Mouse (Mus musculus) left cerebral cortex, postnatal 4 days (tissue): ENCODE results near the gene Adat2. TPM values are rescaled to one million over a fixed set of nuclear protein-coding genes. Genes with fewer than 3 reads are reported as not detected.

Experiments used
- DNase-seq: peaks from one replicate; pipeline ENCODE4 v3.0.0-alpha.2; 2022
- intact Hi-C: fragments of 180-260 bp; cut with DNase I; formaldehyde crosslinking; loops from one replicate; pipeline ENCODE4 v1.15.1; 2025
- total RNA-seq, 2 experiments: library from RNA; stranded (reverse); gene quantifications; 2 replicates each; pipeline ENCODE4 v1.2.3; 2021

The Adat2 gene
- total RNA-seq = 1 to 10 TPM; 8.9 to 9.7 TPM

- DNase-seq = peak; percentile 88
- intact Hi-C loops = no loop called here
Measured at GRCm38 (mm10) chr10:13552646-13553497, at the start of gene Adat2, which contains the start of gene Pex3. Adat2 (plus strand) TSS chr10:13552894. Pex3 (minus strand) TSS chr10:13553142.

GRCm38 (mm10) chr10:13521857-13522256 lies 30.8 kb upstream of the Adat2 start:
- DNase-seq = no peak
- intact Hi-C loops = no loop called here

GRCm38 (mm10) chr10:13528155-13528554 lies 24.5 kb upstream of the Adat2 start:
- DNase-seq = no peak
- intact Hi-C loops = no loop called here

- no peak for DNase-seq
- intact Hi-C loops = no loop called here
Measured at GRCm38 (mm10) chr10:13534751-13535150, 17.9 kb upstream of the Adat2 start.

- intact Hi-C loops = no loop called here
- DNase-seq = no peak
Measured at GRCm38 (mm10) chr10:13536706-13537105, 16.0 kb upstream of the Adat2 start.

- intact Hi-C loops = no loop called here
- no peak for DNase-seq
Measured at GRCm38 (mm10) chr10:13539769-13540333, 12.8 kb upstream of the Adat2 start.

- DNase-seq = no peak
- intact Hi-C loops = no loop called here
Measured at GRCm38 (mm10) chr10:13541721-13542120, 11.0 kb upstream of the Adat2 start.

GRCm38 (mm10) chr10:13553498-13553985 lies 848 bp downstream of the Adat2 start:
- no peak for DNase-seq
- intact Hi-C loops = no loop called here

- DNase-seq = no peak
- intact Hi-C loops = no loop called here
Measured at GRCm38 (mm10) chr10:13554316-13554715, 1.6 kb downstream of the Adat2 start.

- intact Hi-C loops = loop anchor here (10.0 kb wide), 4 partner anchors 305 to 635 kb away; partner anchors contain the start of genes Aig1 and Hivep2
- no peak for DNase-seq
Measured at GRCm38 (mm10) chr10:13560014-13560674, 7.5 kb downstream of the Adat2 start.

- DNase-seq = peak; percentile 72
- intact Hi-C loops = loop anchor here (2.0 to 10.0 kb wide), 5 partner anchors 300 to 826 kb away; partner anchors contain the start of genes Aig1 and Hivep2
Measured at GRCm38 (mm10) chr10:13564364-13565079, 11.8 kb downstream of the Adat2 start.

- intact Hi-C loops = loop anchor here (2.0 to 10.0 kb wide), 5 partner anchors 300 to 826 kb away; partner anchors contain the start of genes Aig1 and Hivep2
- DNase-seq = no peak
Measured at GRCm38 (mm10) chr10:13565080-13565448, 12.4 kb downstream of the Adat2 start.

- DNase-seq = no peak
- intact Hi-C loops = loop anchor here (10.0 kb wide), 4 partner anchors 298 to 628 kb away; partner anchors contain the start of genes Aig1 and Hivep2
Measured at GRCm38 (mm10) chr10:13566393-13566792, 13.7 kb downstream of the Adat2 start.

GRCm38 (mm10) chr10:13569818-13570217 lies 17.1 kb downstream of the Adat2 start:
- intact Hi-C loops = loop anchor here (10.0 kb wide), 4 partner anchors 295 to 625 kb away; partner anchors contain the start of genes Aig1 and Hivep2
- DNase-seq = peak; percentile 47

GRCm38 (mm10) chr10:13570697-13571538 lies 18.2 kb downstream of the Adat2 start:
- no peak for DNase-seq
- intact Hi-C loops = no loop called here

GRCm38 (mm10) chr10:13572003-13572402 lies 19.3 kb downstream of the Adat2 start:
- no peak for DNase-seq
- intact Hi-C loops = no loop called here

- no peak for DNase-seq
- intact Hi-C loops = no loop called here
Measured at GRCm38 (mm10) chr10:13572410-13572809, 19.7 kb downstream of the Adat2 start.

GRCm38 (mm10) chr10:13577123-13577522 lies 24.4 kb downstream of the Adat2 start:
- intact Hi-C loops = no loop called here
- no peak for DNase-seq

- intact Hi-C loops = no loop called here
- DNase-seq = no peak
Measured at GRCm38 (mm10) chr10:13587914-13588313, 35.2 kb downstream of the Adat2 start.
